Mouse (Mus musculus): ENCODE results near the gene Hspb8.
"Not testable (repeated sequence)": the region's sequence is repeated elsewhere in the genome, so short reads cannot be mapped to it uniquely, and the experiment has no call there.

The Hspb8 gene

GRCm38 (mm10) chr5:116426701-116427100 lies 4.0 kb upstream of the Hspb8 start:
- DNase-seq: no peak

- DNase-seq: not testable (repeated sequence)
Observed at GRCm38 (mm10) chr5:116425709-116426108, 3.0 kb upstream of the Hspb8 start.

- DNase-seq: no peak
Observed at GRCm38 (mm10) chr5:116425273-116425672, 2.6 kb upstream of the Hspb8 start.

- DNase-seq: no peak
Observed at GRCm38 (mm10) chr5:116423746-116424145, 1.1 kb upstream of the Hspb8 start.

GRCm38 (mm10) chr5:116421791-116422481 lies 728 bp downstream of the Hspb8 start:
- DNase-seq: no peak

GRCm38 (mm10) chr5:116420759-116421225 lies 1.9 kb downstream of the Hspb8 start:
- no peak for DNase-seq

- no peak for DNase-seq
Observed at GRCm38 (mm10) chr5:116420213-116420612, 2.5 kb downstream of the Hspb8 start.

GRCm38 (mm10) chr5:116419322-116420045 lies 3.2 kb downstream of the Hspb8 start:
- DNase-seq: no peak

- no peak for DNase-seq
Observed at GRCm38 (mm10) chr5:116416208-116416607, 6.5 kb downstream of the Hspb8 start.

- DNase-seq: no peak
Observed at GRCm38 (mm10) chr5:116409689-116410590, 12.7 kb downstream of the Hspb8 start.

- no peak for DNase-seq
Observed at GRCm38 (mm10) chr5:116408965-116409364, 13.7 kb downstream of the Hspb8 start.

- no peak for DNase-seq
Observed at GRCm38 (mm10) chr5:116407936-116408335, 14.7 kb downstream of the Hspb8 start.

GRCm38 (mm10) chr5:116407321-116407720 lies 15.3 kb downstream of the Hspb8 start:
- no peak for DNase-seq

- no peak for DNase-seq
Observed at GRCm38 (mm10) chr5:116406507-116406906, 16.2 kb downstream of the Hspb8 start.

- DNase-seq: no peak
Observed at GRCm38 (mm10) chr5:116405934-116406333, 16.7 kb downstream of the Hspb8 start.

- DNase-seq: no peak
Observed at GRCm38 (mm10) chr5:116404063-116404462, 18.6 kb downstream of the Hspb8 start.

GRCm38 (mm10) chr5:116400801-116401200 lies 21.9 kb downstream of the Hspb8 start:
- DNase-seq: no peak

GRCm38 (mm10) chr5:116400042-116400730 lies 22.5 kb downstream of the Hspb8 start:
- DNase-seq: no peak

GRCm38 (mm10) chr5:116396104-116396503 lies 26.6 kb downstream of the Hspb8 start:
- no peak for DNase-seq

- no peak for DNase-seq
Observed at GRCm38 (mm10) chr5:116392603-116393002, 30.1 kb downstream of the Hspb8 start.

- DNase-seq: no peak
Observed at GRCm38 (mm10) chr5:116389856-116390542, 32.7 kb downstream of the Hspb8 start.

- no peak for DNase-seq
Observed at GRCm38 (mm10) chr5:116389321-116389720, 33.3 kb downstream of the Hspb8 start.

All from kidney, adult 18-20 months (tissue).